Mouse (Mus musculus) liver, embryonic 14.5 days (tissue): ENCODE measurements at regions not wholly inside any gene's neighbourhood (a gene's known extent, or its start where the extent isn't known, plus 50 kb on each side); places are given as distances from the start of the nearest gene placed in this dataset.

Source experiments
- CTCF ChIP-seq: IDR thresholded peaks from 2 replicates; pipeline ENCODE4 v1.5.1; 2016; ENCODE audit warnings: antibody characterized with exemption, low read depth, control low read depth
- EP300 ChIP-seq: IDR thresholded peaks from 2 replicates; pipeline ENCODE4 v1.6.1; 2016; ENCODE audit warnings: antibody characterized with exemption, low read depth

DNA sequence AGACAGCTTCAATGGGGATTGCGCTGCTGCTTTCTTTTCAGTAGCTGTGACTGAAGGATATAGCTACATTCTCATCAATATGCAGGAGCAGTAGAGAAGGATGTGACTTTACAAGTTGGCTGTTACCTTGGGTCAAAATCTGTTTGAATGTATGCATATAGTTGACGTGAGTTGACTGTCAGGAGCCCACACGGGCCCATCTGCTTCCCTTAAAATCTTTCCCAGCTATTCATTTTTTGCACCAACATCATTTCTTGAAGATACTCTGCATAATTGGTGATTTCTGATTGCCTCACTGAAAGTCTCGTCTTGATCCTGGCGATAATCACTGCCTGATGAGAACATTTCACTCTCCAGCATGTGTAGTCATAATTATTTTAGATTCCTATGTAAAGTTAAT lies 92.7 kb upstream of the Rnd3 start:
- no peak for TF ChIP-seq CTCF
- TF ChIP-seq EP300: no peak
